Mouse (Mus musculus): Measurements from ENCODE around the gene Saxo1.

Gene Saxo1

GRCm38 (mm10) chr4:86558228-86558627 lies at the start of gene Saxo1:
Saxo1 (minus strand) TSS chr4:86558328.
- DNase-seq (ENCODE audit: low spot score in 2 of 2), result no peak

GRCm38 (mm10) chr4:86591304-86591703 lies 33.2 kb upstream of the Saxo1 start:
- DNase-seq (ENCODE audit: low spot score in 2 of 2), result no peak

GRCm38 (mm10) chr4:86588236-86588635 lies 30.1 kb upstream of the Saxo1 start:
- DNase-seq (ENCODE audit: low spot score in 2 of 2), result no peak

- DNase-seq (ENCODE audit: low spot score in 2 of 2), result no peak
These were observed 22.5 kb upstream of the Saxo1 start for GRCm38 (mm10) chr4:86580591-86580990.

- no peak for DNase-seq (ENCODE audit: low spot score in 2 of 2)
These were observed 21.9 kb upstream of the Saxo1 start for GRCm38 (mm10) chr4:86580056-86580455.

- DNase-seq (ENCODE audit: low spot score in 2 of 2), result no peak
These were observed 18.6 kb upstream of the Saxo1 start for GRCm38 (mm10) chr4:86576630-86577225.

- DNase-seq (ENCODE audit: low spot score in 2 of 2), result peak; percentile 40 to 47
These were observed 18.0 kb upstream of the Saxo1 start for GRCm38 (mm10) chr4:86576120-86576541.

GRCm38 (mm10) chr4:86575283-86575983 lies 17.3 kb upstream of the Saxo1 start, which contains the start of gene Rraga:
Rraga (plus strand) TSS chr4:86575668.
- peak; percentile 92 to 96 for DNase-seq (ENCODE audit: low spot score in 2 of 2)

GRCm38 (mm10) chr4:86574939-86575282 lies 16.8 kb upstream of the Saxo1 start:
- no peak for DNase-seq (ENCODE audit: low spot score in 2 of 2)

GRCm38 (mm10) chr4:86561061-86561460 lies 2.9 kb upstream of the Saxo1 start:
- DNase-seq (ENCODE audit: low spot score in 2 of 2), result no peak

- DNase-seq (ENCODE audit: low spot score in 2 of 2), result no peak
These were observed 878 bp upstream of the Saxo1 start for GRCm38 (mm10) chr4:86559006-86559405.

- DNase-seq (ENCODE audit: low spot score in 2 of 2), result no peak
These were observed 757 bp downstream of the Saxo1 start for GRCm38 (mm10) chr4:86557371-86557770.

GRCm38 (mm10) chr4:86555035-86555707 lies 3.0 kb downstream of the Saxo1 start:
- no peak for DNase-seq (ENCODE audit: low spot score in 2 of 2)

- no peak for DNase-seq (ENCODE audit: low spot score in 2 of 2)
These were observed 9.8 kb downstream of the Saxo1 start for GRCm38 (mm10) chr4:86548332-86548731.

GRCm38 (mm10) chr4:86545615-86546014 lies 12.5 kb downstream of the Saxo1 start:
- no peak for DNase-seq (ENCODE audit: low spot score in 2 of 2)

- DNase-seq (ENCODE audit: low spot score in 2 of 2), result no peak
These were observed 14.1 kb downstream of the Saxo1 start for GRCm38 (mm10) chr4:86543999-86544398.

GRCm38 (mm10) chr4:86541573-86541972 lies 16.6 kb downstream of the Saxo1 start:
- no peak for DNase-seq (ENCODE audit: low spot score in 2 of 2)

- DNase-seq (ENCODE audit: low spot score in 2 of 2), result no peak
These were observed 19.2 kb downstream of the Saxo1 start for GRCm38 (mm10) chr4:86538936-86539335.

- DNase-seq (ENCODE audit: low spot score in 2 of 2), result no peak
These were observed 20.2 kb downstream of the Saxo1 start for GRCm38 (mm10) chr4:86537972-86538371.

GRCm38 (mm10) chr4:86534091-86534481 lies 24.0 kb downstream of the Saxo1 start:
- no peak for DNase-seq (ENCODE audit: low spot score in 2 of 2)

- no peak for DNase-seq (ENCODE audit: low spot score in 2 of 2)
These were observed 24.6 kb downstream of the Saxo1 start for GRCm38 (mm10) chr4:86533406-86534090.

- no peak for DNase-seq (ENCODE audit: low spot score in 2 of 2)
These were observed 29.0 kb downstream of the Saxo1 start for GRCm38 (mm10) chr4:86529161-86529560.
